Mouse (Mus musculus): ENCODE measurements around the gene Odf3l1.

Gene Odf3l1

GRCm38 (mm10) chr9:56881539-56882082, 17.1 kb upstream of the Odf3l1 start:
- no peak for DNase-seq (ENCODE audit: low spot score)

- no peak for DNase-seq (ENCODE audit: low spot score)
Observed at GRCm38 (mm10) chr9:56880790-56881189, 16.3 kb upstream of the Odf3l1 start.

- DNase-seq (ENCODE audit: low spot score), result no peak
Observed at GRCm38 (mm10) chr9:56877284-56877683, 12.8 kb upstream of the Odf3l1 start.

GRCm38 (mm10) chr9:56876784-56877183, 12.3 kb upstream of the Odf3l1 start:
- no peak for DNase-seq (ENCODE audit: low spot score)

- no peak for DNase-seq (ENCODE audit: low spot score)
Observed at GRCm38 (mm10) chr9:56873097-56873496, 8.6 kb upstream of the Odf3l1 start.

GRCm38 (mm10) chr9:56872105-56872903, 7.8 kb upstream of the Odf3l1 start:
- DNase-seq (ENCODE audit: low spot score), result no peak

- no peak for DNase-seq (ENCODE audit: low spot score)
Observed at GRCm38 (mm10) chr9:56871191-56871590, 6.7 kb upstream of the Odf3l1 start.

- DNase-seq (ENCODE audit: low spot score), result no peak
Observed at GRCm38 (mm10) chr9:56870778-56871177, 6.3 kb upstream of the Odf3l1 start.

GRCm38 (mm10) chr9:56869552-56869951, 5.1 kb upstream of the Odf3l1 start:
- no peak for DNase-seq (ENCODE audit: low spot score)

GRCm38 (mm10) chr9:56868292-56868691, 3.8 kb upstream of the Odf3l1 start:
- DNase-seq (ENCODE audit: low spot score), result no peak

GRCm38 (mm10) chr9:56866430-56866829, 2.0 kb upstream of the Odf3l1 start:
- no peak for DNase-seq (ENCODE audit: low spot score)

- DNase-seq (ENCODE audit: low spot score), result no peak
Observed at GRCm38 (mm10) chr9:56865673-56866400, 1.4 kb upstream of the Odf3l1 start.

GRCm38 (mm10) chr9:56864832-56865231, 353 bp upstream of the Odf3l1 start, which contains the start of gene Cspg4:
Gene Cspg4 (plus strand): TSS chr9:56865033.
- peak; percentile 70 for DNase-seq (ENCODE audit: low spot score)

- no peak for DNase-seq (ENCODE audit: low spot score)
Observed at GRCm38 (mm10) chr9:56862863-56863262, 1.6 kb downstream of the Odf3l1 start.

GRCm38 (mm10) chr9:56860486-56861269, 3.8 kb downstream of the Odf3l1 start:
- no peak for DNase-seq (ENCODE audit: low spot score)

GRCm38 (mm10) chr9:56860035-56860434, 4.4 kb downstream of the Odf3l1 start:
- no peak for DNase-seq (ENCODE audit: low spot score)

GRCm38 (mm10) chr9:56857463-56857862, 7.0 kb downstream of the Odf3l1 start:
- DNase-seq (ENCODE audit: low spot score), result no peak

- peak; percentile 33 for DNase-seq (ENCODE audit: low spot score)
Observed at GRCm38 (mm10) chr9:56851778-56852177, 12.7 kb downstream of the Odf3l1 start.

GRCm38 (mm10) chr9:56850905-56851252, 13.6 kb downstream of the Odf3l1 start:
- DNase-seq (ENCODE audit: low spot score), result no peak

- no peak for DNase-seq (ENCODE audit: low spot score)
Observed at GRCm38 (mm10) chr9:56850128-56850904, 14.2 kb downstream of the Odf3l1 start.

GRCm38 (mm10) chr9:56847523-56847922, 17.0 kb downstream of the Odf3l1 start:
- peak; percentile 89 for DNase-seq (ENCODE audit: low spot score)
